8 mouse cellular contexts compared by ENCODE assay signal in genomic region chr7:99534501-99534900, GRCm38 (mm10). TPM values are rescaled to one million over a fixed set of nuclear protein-coding genes. Genes with fewer than 3 reads are reported as not detected.
DNase-seq lines count a peak whose midpoint lies in the region; ATAC-seq and TF ChIP-seq lines count a peak whose summit lies in the region.

No protein-coding gene starts in this region.

- H3K4me2 ChIP-seq in lung, postnatal 0 days (replicated peaks; ENCODE audit: low read depth, low read length) = no peak overlapping the region
- H3K4me2 ChIP-seq in limb, embryonic 14.5 days (replicated peaks; ENCODE audit: low read depth, low read length, severe bottlenecking) = peak overlapping the region; percentile 85
- H3K4me2 ChIP-seq in stomach, embryonic 14.5 days (replicated peaks; ENCODE audit: low read depth, low read length) = peak overlapping the region; percentile 85

- no peak for TF ChIP-seq EP300 in lung, postnatal 0 days (IDR thresholded peaks at IDR 0.05)

- 71% methylated on average over 5 of the region's 5 CpGs for WGBS in cerebellum, adult 2 months
- 45% methylated on average over 5 of the region's 5 CpGs for WGBS in lung, postnatal 0 days
- WGBS in limb, embryonic 14.5 days = 33% methylated on average over 5 of the region's 5 CpGs
- 35% methylated on average over 5 of the region's 5 CpGs for WGBS in stomach, embryonic 14.5 days

- peaks cover 17% of the 10 kb centered on the region for H3K4me1 ChIP-seq in cerebellum, adult 2 months (ENCODE audit: control insufficient read depth, insufficient read depth, low read length)
- H3K4me1 ChIP-seq in lung, postnatal 0 days (ENCODE audit: insufficient read depth, low read depth, low read length) = peaks cover 24% of the 10 kb centered on the region
- peaks cover 15% of the 10 kb centered on the region for H3K4me1 ChIP-seq in limb, embryonic 14.5 days (ENCODE audit: control insufficient read depth, insufficient read depth, low read length)
- peaks cover 40% of the 10 kb centered on the region for H3K4me1 ChIP-seq in stomach, embryonic 14.5 days (ENCODE audit: control insufficient read depth, insufficient read depth, low read length)

- H3K27ac ChIP-seq in cerebellum, adult 2 months (ENCODE audit: insufficient read depth, low read length) = no peak overlapping the region
- H3K27ac ChIP-seq in lung, postnatal 0 days (ENCODE audit: low read length) = peak overlapping the region; percentile 93; the same call in 1 of the 2 replicates
- H3K27ac ChIP-seq in limb, embryonic 14.5 days (replicated peaks; ENCODE audit: low read depth, low read length) = no peak overlapping the region
- H3K27ac ChIP-seq in stomach, embryonic 14.5 days (ENCODE audit: low read length) = peak overlapping the region; percentile 81

- TF ChIP-seq CTCF in cerebellum, adult 2 months (IDR thresholded peaks at IDR 0.05; ENCODE audit: borderline replicate concordance, insufficient read depth, low read depth, low read length) = no peak
- no peak for TF ChIP-seq CTCF in lung, postnatal 0 days (IDR thresholded peaks at IDR 0.05)

- no peaks in the 10 kb centered on the region for H3K36me3 ChIP-seq in lung, postnatal 0 days (ENCODE audit: insufficient read depth, low read length)
- no peaks in the 10 kb centered on the region for H3K36me3 ChIP-seq in limb, embryonic 14.5 days (ENCODE audit: control insufficient read depth, insufficient read depth, low read length)
- H3K36me3 ChIP-seq in stomach, embryonic 14.5 days (ENCODE audit: control insufficient read depth, insufficient read depth, low read length) = no peaks in the 10 kb centered on the region

- H3K9me3 ChIP-seq in lung, postnatal 0 days (ENCODE audit: low read length) = no peaks in the 10 kb centered on the region
- H3K9me3 ChIP-seq in limb, embryonic 14.5 days (ENCODE audit: control insufficient read depth, low read length) = no peaks in the 10 kb centered on the region
- no peaks in the 10 kb centered on the region for H3K9me3 ChIP-seq in stomach, embryonic 14.5 days (ENCODE audit: control insufficient read depth, low read depth, low read length)

- DNase-seq in cerebellum, adult 2 months = no peak
- DNase-seq in cerebellum, postnatal 36 days = no peak
- no peak for DNase-seq in lung, postnatal 0 days (ENCODE audit: low spot score)
- DNase-seq in lung, postnatal 25 days (ENCODE audit: low spot score) = no peak
- DNase-seq in limb, embryonic 14.5 days (ENCODE audit: low spot score) = no peak
- DNase-seq in layer of hippocampus, adult 8-10 months (ENCODE audit: low spot score in 2 of 2) = no peak
- DNase-seq in testis, postnatal 14 days (ENCODE audit: low spot score) = no peak

- H3K9ac ChIP-seq in lung, postnatal 0 days (replicated peaks; ENCODE audit: low read depth) = no peak overlapping the region
- peak overlapping the region; percentile 84; the same call in 1 of the 2 replicates for H3K9ac ChIP-seq in limb, embryonic 14.5 days (ENCODE audit: low read depth, low read length, severe bottlenecking)
- H3K9ac ChIP-seq in stomach, embryonic 14.5 days (replicated peaks; ENCODE audit: low read depth, low read length) = peak overlapping the region; percentile 76; the same call in 1 of the 2 replicates

- H3K4me3 ChIP-seq in cerebellum, adult 2 months (replicated peaks; ENCODE audit: insufficient read depth, low read depth, low read length) = peak overlapping the region; percentile 80
- H3K4me3 ChIP-seq in lung, postnatal 0 days (ENCODE audit: low read depth, low read length) = no peak overlapping the region
- H3K4me3 ChIP-seq in limb, embryonic 14.5 days (replicated peaks; ENCODE audit: low read length) = peak overlapping the region; percentile 69
- H3K4me3 ChIP-seq in stomach, embryonic 14.5 days (ENCODE audit: low read depth, low read length) = no peak overlapping the region

- no peak for ATAC-seq in lung, postnatal 0 days
- ATAC-seq in limb, embryonic 14.5 days (ENCODE audit: low FRiP score, low read depth) = no peak
- ATAC-seq in stomach, embryonic 14.5 days (ENCODE audit: insufficient number of reproducible peaks, insufficient read depth, low FRiP score, low read depth) = no peak

- H3K27me3 ChIP-seq in cerebellum, adult 2 months (ENCODE audit: control insufficient read depth, insufficient read depth, low read length) = no peaks in the 10 kb centered on the region
- no peaks in the 10 kb centered on the region for H3K27me3 ChIP-seq in lung, postnatal 0 days (replicated peaks; ENCODE audit: insufficient read depth, low read length)
- H3K27me3 ChIP-seq in limb, embryonic 14.5 days (ENCODE audit: control insufficient read depth, insufficient read depth, low read length) = no peaks in the 10 kb centered on the region
- no peaks in the 10 kb centered on the region for H3K27me3 ChIP-seq in stomach, embryonic 14.5 days (ENCODE audit: control insufficient read depth, insufficient read depth, low read length)

- TF ChIP-seq POLR2A in cerebellum, adult 2 months (IDR thresholded peaks at IDR 0.05; ENCODE audit: borderline replicate concordance, insufficient read depth, low read length) = no peak
- no peak for TF ChIP-seq POLR2A in limb, embryonic 14.5 days (IDR thresholded peaks at IDR 0.05; ENCODE audit: borderline replicate concordance, extremely low read depth, insufficient read depth, insufficient read length)

RNA-seq across cellular contexts. Expression of gene Arrb1, which starts 0.8 kb away (rescaled TPM):
- polyA plus RNA-seq in cerebellum, adult 2 months (2012; rRNA removed) = 111 and 115 TPM in 2 replicates
- polyA plus RNA-seq in lung, postnatal 0 days (2015; fragmentation: Nextera tagmentation; extraction: Ambion mirVana) = 21.7 and 25.7 TPM in 2 replicates
- polyA plus RNA-seq in limb, embryonic 14.5 days (2012; rRNA removed) = 26.3 and 26.8 TPM in 2 replicates
- 3.5 and 4.2 TPM in 2 replicates for polyA plus RNA-seq in limb, embryonic 14.5 days (2014; fragmentation: Nextera tagmentation; extraction: Ambion mirVana)
- 4.0 and 5.4 TPM in 2 replicates for polyA plus RNA-seq in stomach, embryonic 14.5 days (2014; fragmentation: Nextera tagmentation; extraction: Ambion mirVana)
- total RNA-seq in layer of hippocampus, adult 8-10 months (2022) = 100 to 1,000 TPM; 138 to 175 (median 160) TPM

RNA-seq across cellular contexts. Expression of gene Rps3, which starts 51.0 kb away (rescaled TPM):
- polyA plus RNA-seq in cerebellum, adult 2 months (2012; rRNA removed) = 391 and 434 TPM in 2 replicates
- 594 and 625 TPM in 2 replicates for polyA plus RNA-seq in lung, postnatal 0 days (2015; fragmentation: Nextera tagmentation; extraction: Ambion mirVana)
- polyA plus RNA-seq in limb, embryonic 14.5 days (2012; rRNA removed) = 1,060 and 1,221 TPM in 2 replicates
- 903 and 945 TPM in 2 replicates for polyA plus RNA-seq in limb, embryonic 14.5 days (2014; fragmentation: Nextera tagmentation; extraction: Ambion mirVana)
- polyA plus RNA-seq in stomach, embryonic 14.5 days (2014; fragmentation: Nextera tagmentation; extraction: Ambion mirVana) = 902 and 915 TPM in 2 replicates
- total RNA-seq in layer of hippocampus, adult 8-10 months (2022) = 100 to 1,000 TPM; 222 to 342 (median 280) TPM

Comparison
In these comparisons a context has a peak if more than half of its experiments do, and no peak if none do; other contexts are left out.
1. H3K27ac ChIP-seq: peak in lung, postnatal 0 days (single experiment) and stomach, embryonic 14.5 days (single experiment); none in cerebellum, adult 2 months (single experiment) and limb, embryonic 14.5 days (single experiment).
2. H3K4me3 ChIP-seq: peak in cerebellum, adult 2 months (single experiment) and limb, embryonic 14.5 days (single experiment); none in lung, postnatal 0 days (single experiment) and stomach, embryonic 14.5 days (single experiment).